Mouse (Mus musculus) left cerebral cortex, adult 11 months (tissue): ENCODE measurements around the gene Pde4dip.

Source experiments
- DNase-seq: peaks from one replicate; pipeline ENCODE4 v3.0.0; 2022; ENCODE audit warnings: low spot score

Pde4dip gene

GRCm38 (mm10) chr3:97844163-97844820 is 44.2 kb downstream of the Pde4dip start:
- DNase-seq = no peak

DNA sequence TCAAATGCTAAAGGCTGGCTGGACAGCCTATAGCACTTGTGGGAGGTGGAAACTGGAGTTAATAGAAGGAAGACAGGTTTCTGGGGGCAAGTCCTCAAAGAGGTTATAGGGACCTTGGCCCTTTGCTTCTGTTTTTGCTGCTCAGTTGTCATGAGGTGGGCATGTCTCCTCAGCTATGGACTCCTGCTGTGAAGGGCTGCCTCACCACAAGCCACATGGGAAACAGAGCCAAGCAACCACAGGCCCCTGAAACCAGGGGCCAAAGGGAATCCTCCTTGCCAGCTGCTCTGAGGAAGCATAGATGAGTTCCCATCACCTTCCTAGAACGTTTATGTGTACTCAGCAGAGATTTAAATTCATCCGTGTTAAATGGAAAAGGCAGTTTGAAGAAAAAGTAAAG is 45.9 kb downstream of the Pde4dip start:
- DNase-seq = no peak

- no peak for DNase-seq
These were observed 48.1 kb downstream of the Pde4dip start for GRCm38 (mm10) chr3:97840439-97840838.

DNA sequence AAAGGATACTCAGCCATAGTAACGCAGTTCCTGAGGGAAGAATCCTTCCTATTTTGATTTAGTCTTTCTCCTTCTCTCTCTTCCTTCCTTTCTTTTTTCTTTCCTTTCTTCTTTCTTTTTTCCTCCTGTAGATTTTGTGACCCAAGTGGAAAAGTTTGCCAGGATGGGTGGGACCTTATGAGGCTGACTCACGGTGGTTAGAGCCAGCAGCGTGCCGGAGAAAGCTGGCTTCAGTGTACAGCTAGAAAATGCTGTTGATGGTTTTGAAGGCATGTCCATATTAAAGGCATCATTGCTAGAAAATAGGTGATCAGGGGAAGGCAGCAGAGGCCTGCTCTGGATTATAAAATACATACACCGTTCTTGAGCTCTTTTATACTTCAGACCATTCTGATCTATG is 52.6 kb downstream of the Pde4dip start:
- no peak for DNase-seq

DNA sequence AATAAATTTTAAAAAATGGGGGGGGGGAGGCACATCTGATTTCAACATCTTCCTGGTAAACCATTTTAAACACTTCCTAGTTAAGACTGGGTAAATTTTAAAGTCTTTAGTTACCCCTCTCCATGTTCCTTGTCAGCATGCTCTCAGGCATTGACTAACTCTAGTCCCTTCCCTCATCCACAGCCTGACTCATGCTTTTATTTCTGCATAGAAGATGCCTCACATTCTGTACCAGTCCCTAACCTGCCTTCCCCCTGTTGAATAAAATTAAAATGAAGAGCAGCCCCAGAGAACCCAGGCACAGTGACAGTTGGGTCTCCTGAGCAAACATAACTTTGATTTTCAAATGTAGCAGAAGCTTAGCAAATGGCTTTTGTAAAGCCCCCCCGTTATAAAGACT is 53.9 kb downstream of the Pde4dip start:
- no peak for DNase-seq

- DNase-seq = no peak
These were observed 56.8 kb downstream of the Pde4dip start for GRCm38 (mm10) chr3:97831564-97832320.

DNA sequence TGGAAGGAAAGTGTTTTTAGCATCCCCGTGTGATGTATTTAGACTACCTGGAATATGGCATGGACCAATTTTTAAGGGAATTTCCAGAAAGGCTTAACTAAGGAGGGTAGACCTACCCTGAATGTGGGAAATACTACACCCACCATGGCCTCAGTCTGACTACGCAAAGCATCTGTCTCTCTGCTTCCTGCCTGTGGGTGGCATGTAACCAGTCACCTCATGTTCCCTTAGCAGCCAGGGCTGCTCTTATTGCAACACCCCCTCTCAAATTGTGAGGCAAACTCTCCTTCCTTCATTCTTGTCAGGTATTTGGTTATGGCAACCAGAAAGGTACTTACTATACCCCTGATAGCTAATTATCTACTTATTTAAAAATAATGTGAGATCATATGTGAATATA is 57.9 kb downstream of the Pde4dip start:
- no peak for DNase-seq

GRCm38 (mm10) chr3:97830122-97830521 is 58.4 kb downstream of the Pde4dip start:
- DNase-seq = no peak

GRCm38 (mm10) chr3:97828286-97828685 is 60.2 kb downstream of the Pde4dip start:
- no peak for DNase-seq

DNA sequence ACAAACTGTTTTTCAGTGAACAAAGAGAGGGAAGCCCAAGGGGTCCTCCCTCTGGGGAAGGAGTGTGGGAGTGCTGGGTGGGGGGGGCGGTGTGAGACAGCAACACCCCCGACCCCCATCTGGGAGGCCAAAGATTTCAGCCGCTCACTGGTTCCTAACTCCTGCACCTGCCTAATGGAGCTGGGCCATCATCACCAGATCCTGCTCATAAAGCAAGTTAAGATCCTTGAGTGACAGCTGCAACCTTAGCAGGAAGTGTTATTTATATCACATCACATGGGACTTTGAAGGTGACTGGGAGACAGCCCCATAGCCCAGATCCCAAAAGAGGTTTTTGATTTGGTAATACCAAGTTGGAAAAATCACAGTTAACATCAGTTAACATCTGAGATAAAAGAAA is 63.3 kb downstream of the Pde4dip start:
- no peak for DNase-seq

DNA sequence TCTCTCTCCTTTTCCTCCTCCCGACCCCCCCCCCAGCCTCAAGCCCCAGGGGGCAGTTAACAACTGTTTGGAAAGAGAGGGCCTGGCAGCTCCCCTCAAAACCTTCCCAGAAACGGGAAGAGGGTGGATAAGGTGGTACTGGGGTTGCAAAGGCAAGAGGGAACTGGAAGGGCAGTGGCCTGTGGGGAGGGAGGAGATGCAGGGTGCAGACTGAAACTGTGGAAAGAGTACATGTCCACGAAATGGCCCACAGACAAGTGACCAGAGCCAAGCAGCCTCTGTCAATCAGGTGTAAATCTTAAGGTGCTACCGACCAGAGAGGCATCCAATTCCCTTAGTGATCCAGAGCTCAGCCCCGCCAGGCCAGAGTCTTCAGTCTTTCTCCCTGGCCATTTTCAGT is 63.8 kb downstream of the Pde4dip start:
- DNase-seq = no peak

GRCm38 (mm10) chr3:97824011-97824711 is 64.3 kb downstream of the Pde4dip start:
- DNase-seq = no peak

DNA sequence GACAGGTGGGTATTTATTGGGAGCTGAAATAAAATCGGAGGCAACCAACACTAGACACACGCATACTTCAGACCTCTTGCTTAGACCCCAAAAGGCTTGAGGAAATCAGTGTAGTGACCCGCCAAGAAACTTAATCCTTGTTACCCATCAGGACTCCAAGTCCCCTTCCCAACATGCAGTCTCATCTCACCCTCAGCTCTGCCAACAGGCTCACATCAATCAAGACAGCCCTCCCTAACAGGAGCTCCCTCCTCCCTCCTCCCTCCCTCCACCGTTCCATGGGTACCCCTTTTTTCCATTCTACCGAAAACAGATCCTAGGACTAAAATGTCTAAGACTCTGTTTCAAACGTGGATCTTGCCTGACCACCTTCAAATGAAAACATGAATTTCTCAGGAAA is 65.1 kb downstream of the Pde4dip start:
- no peak for DNase-seq

- DNase-seq = no peak
These were observed 69.5 kb downstream of the Pde4dip start for GRCm38 (mm10) chr3:97819050-97819449.

GRCm38 (mm10) chr3:97818383-97818982 is 70.0 kb downstream of the Pde4dip start:
- DNase-seq = no peak

DNA sequence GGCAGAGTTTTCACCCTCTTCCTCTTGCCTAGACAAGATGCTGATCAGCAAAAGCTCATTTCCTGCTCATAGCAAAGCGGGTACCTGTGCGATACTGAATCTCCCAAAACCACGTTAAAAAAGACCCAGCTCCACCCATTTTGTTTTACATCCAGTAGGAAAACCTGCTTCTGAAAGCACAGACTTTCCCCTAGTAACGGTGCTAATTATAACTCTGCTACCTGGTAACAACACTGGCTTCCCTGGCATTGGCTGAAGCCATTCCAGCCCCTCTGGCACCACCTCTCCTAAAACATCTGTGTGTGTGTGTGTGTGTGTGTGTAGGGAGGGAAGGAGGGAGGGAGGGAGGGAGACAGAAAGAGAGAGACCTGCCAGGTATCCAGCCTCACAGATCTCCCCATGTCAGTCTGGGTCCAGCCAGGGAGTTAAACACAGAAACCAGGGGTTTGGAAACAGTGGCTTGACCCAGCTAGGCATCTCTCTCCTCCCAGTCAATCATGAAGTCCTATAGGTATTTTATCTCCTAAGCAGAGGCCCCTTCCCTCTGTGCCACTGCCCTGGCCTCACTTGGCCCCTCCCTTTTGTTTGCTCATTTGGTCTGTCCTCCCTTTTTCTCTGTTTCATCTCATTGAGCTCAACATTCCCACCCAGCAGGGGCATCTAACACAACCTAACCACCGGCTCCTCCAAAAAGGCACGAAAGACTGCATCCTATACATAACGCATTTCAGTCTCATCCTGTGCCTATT is 76.7 kb downstream of the Pde4dip start:
- peak; percentile 59 for DNase-seq

GRCm38 (mm10) chr3:97811158-97811557 is 77.3 kb downstream of the Pde4dip start:
- no peak for DNase-seq

DNA sequence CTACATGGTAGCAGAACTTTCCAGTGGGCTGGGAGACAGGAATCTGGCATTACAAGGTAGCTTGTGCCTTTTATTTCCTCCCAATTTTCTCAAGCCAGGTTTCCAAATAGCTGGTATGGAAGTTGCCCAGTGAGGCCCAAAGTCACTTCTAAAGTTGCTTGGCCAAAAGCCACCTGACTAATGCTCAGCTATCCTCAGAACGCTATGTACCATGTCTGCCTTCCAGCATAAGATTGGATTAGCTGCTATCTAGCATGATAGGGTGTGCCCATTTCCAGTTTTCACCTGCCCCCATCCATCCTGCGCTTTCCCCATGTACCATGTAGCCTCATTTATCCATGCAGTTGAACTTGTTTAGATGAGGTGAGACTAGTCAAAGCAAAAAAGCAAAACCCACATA is 78.2 kb downstream of the Pde4dip start:
- DNase-seq = no peak

GRCm38 (mm10) chr3:97805559-97805958 is 82.9 kb downstream of the Pde4dip start:
- no peak for DNase-seq

- no peak for DNase-seq
These were observed 84.8 kb downstream of the Pde4dip start for GRCm38 (mm10) chr3:97803675-97804074.

DNA sequence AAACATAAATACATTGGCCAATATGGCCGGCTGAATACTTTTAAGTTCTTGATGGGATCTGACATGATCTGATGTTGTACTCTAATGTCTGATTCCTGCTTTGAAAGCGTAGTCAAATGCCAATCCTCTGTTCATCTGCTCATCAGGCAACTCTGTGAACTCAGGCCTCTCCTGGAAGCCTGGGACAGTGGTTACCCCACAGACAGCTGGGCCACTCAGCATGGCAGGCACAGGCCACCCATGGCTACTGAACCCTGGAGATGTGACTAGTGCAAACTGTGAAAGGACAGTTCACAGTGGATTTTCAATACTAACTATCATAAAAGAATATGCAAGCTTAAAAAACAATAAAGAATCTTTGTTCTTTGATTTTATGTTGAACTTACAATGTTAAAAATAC is 85.6 kb downstream of the Pde4dip start:
- no peak for DNase-seq

GRCm38 (mm10) chr3:97802297-97802696 is 86.2 kb downstream of the Pde4dip start:
- no peak for DNase-seq
